Mouse (Mus musculus) bone marrow, adult 2 months (tissue): ENCODE data around the gene Gbp5.

Source experiments
- CTCF ChIP-seq: fragments of 200-500 bp; IDR thresholded peaks from 2 replicates; pipeline ENCODE4 v1.5.1; 2011; ENCODE audit warnings: low read length, control low read depth; ENCODE audit not compliant: control insufficient read depth, insufficient read depth
- POLR2A ChIP-seq: fragments of 200-500 bp; IDR thresholded peaks from 2 replicates; pipeline ENCODE4 v1.6.1; 2011; ENCODE audit warnings: low read depth, mild to moderate bottlenecking, control low read depth, low read length, borderline replicate concordance; ENCODE audit not compliant: control insufficient read depth

- TF ChIP-seq POLR2A: no peak
- no peak for TF ChIP-seq CTCF
These were observed 35.8 kb downstream of the Gbp5 start for GRCm38 (mm10) chr3:142529597-142529996.
